Mouse (Mus musculus) bone marrow, adult 2 months (tissue): Measurements from ENCODE around the gene Them4.

Experiments used
- CTCF ChIP-seq: fragments of 200-500 bp; IDR thresholded peaks from 2 replicates; pipeline ENCODE4 v1.5.1; 2011; ENCODE audit warnings: low read length, control low read depth; ENCODE audit not compliant: control insufficient read depth, insufficient read depth
- POLR2A ChIP-seq: fragments of 200-500 bp; IDR thresholded peaks from 2 replicates; pipeline ENCODE4 v1.6.1; 2011; ENCODE audit warnings: low read depth, mild to moderate bottlenecking, control low read depth, low read length, borderline replicate concordance; ENCODE audit not compliant: control insufficient read depth

GRCm38 (mm10) chr3:94342552-94342951 is 32.7 kb downstream of the Them4 start:
- TF ChIP-seq CTCF, result no peak
- no peak for TF ChIP-seq POLR2A
